Mouse (Mus musculus): ENCODE measurements around the gene Pak3. TPM values are rescaled to one million over a fixed set of nuclear protein-coding genes. Genes with fewer than 3 reads are reported as not detected.

The Pak3 gene
- polyA plus RNA-seq, 1 experiment from 2014 or later: 1.4 TPM

DNA sequence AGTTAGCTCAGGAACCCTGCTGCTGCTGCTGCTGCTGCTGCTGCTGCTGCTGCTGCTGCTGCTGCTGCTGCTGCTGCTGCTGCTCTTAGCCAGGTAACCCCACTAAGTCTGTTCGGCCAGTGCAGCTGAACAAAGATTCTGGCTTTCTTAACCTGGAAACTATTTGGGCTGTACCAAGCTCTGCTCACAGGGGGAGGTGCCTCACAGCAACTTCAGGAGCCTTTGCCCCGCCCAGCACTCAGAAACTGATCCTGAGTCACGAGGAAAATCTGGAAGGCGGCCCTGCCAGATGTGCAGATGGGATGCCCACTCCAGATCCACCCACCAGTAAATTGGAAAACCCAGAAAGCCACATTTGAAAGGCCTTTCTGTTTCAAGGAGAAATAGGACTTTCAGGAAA lies 308.8 kb downstream of the Pak3 start, which contains the start of gene Capn6:
TSS of gene Capn6 (minus strand) at position 203 of the 400 bp plus-strand sequence.
- WGBS (ENCODE audit: insufficient replicate concordance): 37% methylated on average over 4 of the region's 4 CpGs
- Histone ChIP-seq H3K4me3 (replicated peaks) (no peak within 1 kb of the TSS), H3K9me3 (replicated peaks) (no peaks in the 10 kb centered on the region), H3K36me3 (replicated peaks) (no peaks in the 10 kb centered on the region), H3K9ac (no peak within 1 kb of the TSS), H3K4me1 (replicated peaks) (no peaks in the 10 kb centered on the region), H3K27ac (replicated peaks) (no peak within 1 kb of the TSS), H3K27me3 (no peaks in the 10 kb centered on the region), H3K4me2 (no peak within 1 kb of the TSS)
- ATAC-seq (ENCODE audit: insufficient read depth): no peak

DNA sequence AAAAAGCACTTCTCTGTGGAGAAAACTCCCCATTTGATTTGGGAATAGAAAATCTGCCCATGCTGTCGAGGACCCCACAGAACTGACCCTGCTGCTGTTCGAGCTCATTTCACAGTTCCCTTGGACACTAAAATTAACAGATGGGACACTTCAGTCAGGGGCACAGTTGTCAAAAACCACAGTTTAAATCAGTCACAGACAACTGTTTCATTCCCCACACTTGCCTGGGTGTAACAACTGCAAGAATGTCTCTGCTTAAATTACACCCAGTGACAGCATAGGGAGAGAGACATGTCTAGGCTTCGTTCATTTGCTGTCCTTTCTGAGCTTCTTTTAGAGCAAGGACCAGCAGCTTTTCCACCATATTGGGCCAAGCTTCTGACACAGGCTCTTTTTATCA lies 328.2 kb downstream of the Pak3 start:
- Histone ChIP-seq H3K4me1 (replicated peaks) (no peaks in the 10 kb centered on the region), H3K9ac (no peak overlapping the region), H3K4me3 (replicated peaks) (no peak overlapping the region), H3K4me2 (no peak overlapping the region), H3K9me3 (replicated peaks) (no peaks in the 10 kb centered on the region), H3K27ac (replicated peaks) (no peak overlapping the region), H3K27me3 (no peaks in the 10 kb centered on the region), H3K36me3 (replicated peaks) (no peaks in the 10 kb centered on the region)
- ATAC-seq (ENCODE audit: insufficient read depth): no peak
- 58% methylated on average over 3 of the region's 3 CpGs for WGBS (ENCODE audit: insufficient replicate concordance)

Small RNA genes lying within 50 kb of the gene (microRNA-seq; reads per million reads assigned to microRNA genes)
- gene Gm47298: not detected

Other genes with a start within 250 kb of the Pak3 start
- gene Chrdl1, start 124.3 kb upstream of the Pak3 start, polyA plus RNA-seq (2015; fragmentation: Nextera tagmentation; extraction: Ambion mirVana): 0.44 and 0.91 TPM in 2 replicates

Data from liver, embryonic 15.5 days (tissue).